Comparison of ENCODE assay signal across 10 mouse cellular contexts in genomic region chr17:63434081-63434480, GRCm38 (mm10).
DNase-seq lines count a peak whose midpoint lies in the region; ATAC-seq and TF ChIP-seq lines count a peak whose summit lies in the region.
"Had no signal": no experiment of that assay in that cellular context is flagged by ENCODE, and none has a peak within 500 bp of the region (broad histone marks: within the 10 kb centered on the region; RNA-seq: fewer than 3 reads in every experiment).

No protein-coding gene starts in this region.

- no peak overlapping the region for H3K9ac ChIP-seq in MEL (ENCODE audit: control insufficient read depth, low read depth, low read length, poor library complexity, severe bottlenecking)
- H3K9ac ChIP-seq in embryonic facial prominence, embryonic 14.5 days (ENCODE audit: low read depth, low read length) = no peak overlapping the region
- H3K9ac ChIP-seq: embryonic facial prominence, embryonic 15.5 days; liver, embryonic 15.5 days had no signal

- intact Hi-C loops in left cerebral cortex, postnatal 10 days (cut with DNase I) = no loop called here

- H3K4me1 ChIP-seq in MEL (ENCODE audit: control insufficient read depth in 1 of 2, insufficient read depth in 2 of 2, low read length in 2 of 2) = peaks cover 4 to 18% of the 10 kb centered on the region in 2 experiments; a peak in 3 of 4 replicates
- H3K4me1 ChIP-seq in embryonic facial prominence, embryonic 14.5 days (ENCODE audit: control insufficient read depth, insufficient read depth, low read length) = no peaks in the 10 kb centered on the region
- H3K4me1 ChIP-seq: embryonic facial prominence, embryonic 15.5 days had no signal

- no peaks in the 10 kb centered on the region for H3K9me3 ChIP-seq in MEL (replicated peaks; ENCODE audit: insufficient read depth, low read length)
- H3K9me3 ChIP-seq in embryonic facial prominence, embryonic 14.5 days (ENCODE audit: control insufficient read depth, low read length) = no peaks in the 10 kb centered on the region
- H3K9me3 ChIP-seq: embryonic facial prominence, embryonic 15.5 days; liver, embryonic 15.5 days had no signal

- no peak for TF ChIP-seq POLR2A in MEL (IDR thresholded peaks at IDR 0.05; ENCODE audit: control insufficient read depth in 1 of 2, insufficient read depth in 1 of 2, low read depth in 1 of 2, low read length in 2 of 2, poor library complexity in 1 of 2)

- no peak overlapping the region for H3K4me3 ChIP-seq in MEL (ENCODE audit: control insufficient read depth in 1 of 2, insufficient read depth in 1 of 2, low read depth in 2 of 2, low read length in 2 of 2)
- no peak overlapping the region for H3K4me3 ChIP-seq in embryonic facial prominence, embryonic 14.5 days (ENCODE audit: low read depth, low read length)
- H3K4me3 ChIP-seq: embryonic facial prominence, embryonic 15.5 days; liver, embryonic 15.5 days had no signal

- H3K4me2 ChIP-seq in embryonic facial prominence, embryonic 14.5 days (ENCODE audit: low read depth, low read length) = no peak overlapping the region
- H3K4me2 ChIP-seq: embryonic facial prominence, embryonic 15.5 days; liver, embryonic 15.5 days had no signal

- TF ChIP-seq RAD21 in MEL (IDR thresholded peaks at IDR 0.05; ENCODE audit: low read depth, low read length) = peak; percentile 59

- no peaks in the 10 kb centered on the region for H3K27me3 ChIP-seq in MEL (ENCODE audit: control insufficient read depth in 1 of 2, insufficient read depth in 2 of 2, low read length in 2 of 2)
- no peaks in the 10 kb centered on the region for H3K27me3 ChIP-seq in embryonic facial prominence, embryonic 14.5 days (replicated peaks; ENCODE audit: control insufficient read depth, insufficient read depth, low read length)
- H3K27me3 ChIP-seq: embryonic facial prominence, embryonic 15.5 days; liver, embryonic 15.5 days had no signal

- H3K79me2 ChIP-seq in MEL (ENCODE audit: control insufficient read depth, insufficient read depth, low read length, poor library complexity) = no peaks in the 10 kb centered on the region

- H3K27ac ChIP-seq in MEL (ENCODE audit: control insufficient read depth, low read depth, low read length) = no peak overlapping the region
- H3K27ac ChIP-seq in embryonic facial prominence, embryonic 14.5 days (replicated peaks; ENCODE audit: low read depth, low read length) = no peak overlapping the region
- H3K27ac ChIP-seq: embryonic facial prominence, embryonic 15.5 days; liver, embryonic 15.5 days had no signal

- TF ChIP-seq EP300 in MEL (IDR thresholded peaks at IDR 0.05; ENCODE audit: low read depth in 1 of 2, low read length in 2 of 2) = no peak

- WGBS in embryonic facial prominence, embryonic 14.5 days = 54% methylated on average over 6 of the region's 6 CpGs

- ATAC-seq in frontal cortex, adult (ENCODE audit: low TSS enrichment) = peak; percentile 62; the same call in 1 of the 2 replicates
- no peak for ATAC-seq in embryonic facial prominence, embryonic 14.5 days (ENCODE audit: low read depth)

- TF ChIP-seq CTCF in MEL (IDR thresholded peaks at IDR 0.05 in 2 of 3, conservative IDR thresholded peaks at IDR 0.05 in 1 of 3; ENCODE audit: control insufficient read depth in 1 of 3, insufficient read depth in 1 of 3, low read depth in 2 of 3, low read length in 3 of 3, poor library complexity in 1 of 3, severe bottlenecking in 1 of 3) = peak; percentile 15 to 64 (median 17); a peak in 4 of 6 replicates

- DNase-seq in frontal cortex, postnatal 25 days (ENCODE audit: low spot score in 2 of 2) = no peak
- DNase-seq in left cerebral cortex, postnatal 10 days (ENCODE audit: extremely low spot score in 1 of 2, low spot score in 2 of 2) = peak; percentile 36
- no peak for DNase-seq in left cerebral cortex, adult 11 months (ENCODE audit: low spot score)
- peak; percentile 37 for DNase-seq in MEL (ENCODE audit: low read depth, low spot score)
- peak; percentile 65 for DNase-seq in embryonic facial prominence, embryonic 14.5 days (ENCODE audit: low spot score)
- DNase-seq in frontal cortex, postnatal 10 days (ENCODE audit: low spot score in 2 of 2) = no peak
- no peak for DNase-seq in urinary bladder, postnatal 4 days (ENCODE audit: low spot score in 2 of 2)

- peaks cover 0 to 15% of the 10 kb centered on the region in 2 experiments; a peak in 3 of 4 replicates for H3K36me3 ChIP-seq in MEL (ENCODE audit: control insufficient read depth in 1 of 2, insufficient read depth in 2 of 2, low read length in 2 of 2)
- H3K36me3 ChIP-seq in embryonic facial prominence, embryonic 14.5 days (ENCODE audit: control insufficient read depth, insufficient read depth, low read length) = no peaks in the 10 kb centered on the region
- H3K36me3 ChIP-seq: embryonic facial prominence, embryonic 15.5 days; liver, embryonic 15.5 days had no signal

TF ChIP-seq in MEL, 35 proteins besides CTCF, POLR2A, EP300 and RAD21:
- TF ChIP-seq POLR2AphosphoS2 (IDR thresholded peaks at IDR 0.05; ENCODE audit: low read length) (no peak), SMC3 (IDR thresholded peaks at IDR 0.05; ENCODE audit: low read depth, low read length) (peak; percentile 40), CHD1 (IDR thresholded peaks at IDR 0.05; ENCODE audit: low read depth, low read length) (no peak), RCOR1 (IDR thresholded peaks at IDR 0.05; ENCODE audit: low read depth, low read length) (no peak), MXI1 (IDR thresholded peaks at IDR 0.05; ENCODE audit: low read depth, low read length) (no peak), GABPA (IDR thresholded peaks at IDR 0.05; ENCODE audit: low read depth, low read length) (no peak), ZC3H11A (IDR thresholded peaks at IDR 0.05; ENCODE audit: low read depth, low read length) (peak; percentile 42)

Comparison
In these comparisons a context has a peak if more than half of its experiments do, and no peak if none do; other contexts are left out.
1. DNase-seq: peak in left cerebral cortex, postnatal 10 days (2 of 2), MEL (single experiment) and embryonic facial prominence, embryonic 14.5 days (single experiment); none in frontal cortex, postnatal 25 days (0 of 2), left cerebral cortex, adult 11 months (single experiment), frontal cortex, postnatal 10 days (0 of 2) and urinary bladder, postnatal 4 days (0 of 2).